11 mouse cellular contexts compared by ENCODE assay signal in genomic region chr14:103663026-103663425, GRCm38 (mm10). TPM values are rescaled to one million over a fixed set of nuclear protein-coding genes. Genes with fewer than 3 reads are reported as not detected.
DNase-seq lines count a peak whose midpoint lies in the region; ATAC-seq lines count a peak whose summit lies in the region.
"Had no signal": no experiment of that assay in that cellular context is flagged by ENCODE, and none has a peak within 500 bp of the region (broad histone marks: within the 10 kb centered on the region; RNA-seq: fewer than 3 reads in every experiment).

No protein-coding gene starts in this region.

- H3K27ac ChIP-seq in neural tube, embryonic 11.5 days (ENCODE audit: low read depth, low read length) = no peak overlapping the region
- no peak overlapping the region for H3K27ac ChIP-seq in neural tube, embryonic 15.5 days (replicated peaks)
- no peak overlapping the region for H3K27ac ChIP-seq in forebrain, embryonic 16.5 days (ENCODE audit: low read length)
- H3K27ac ChIP-seq: liver, embryonic 13.5 days had no signal

- no peaks in the 10 kb centered on the region for H3K27me3 ChIP-seq in neural tube, embryonic 11.5 days (ENCODE audit: control insufficient read depth, insufficient read depth, low read length)
- no peaks in the 10 kb centered on the region for H3K27me3 ChIP-seq in neural tube, embryonic 15.5 days (replicated peaks)
- H3K27me3 ChIP-seq in forebrain, embryonic 16.5 days (replicated peaks; ENCODE audit: control insufficient read depth, insufficient read depth, low read length) = no peaks in the 10 kb centered on the region
- H3K27me3 ChIP-seq: liver, embryonic 13.5 days; megakaryocyte, embryonic 14.5 days had no signal

- no peaks in the 10 kb centered on the region for H3K36me3 ChIP-seq in neural tube, embryonic 11.5 days (ENCODE audit: control insufficient read depth, insufficient read depth, low read length)
- H3K36me3 ChIP-seq in neural tube, embryonic 15.5 days = peaks cover 18% of the 10 kb centered on the region
- H3K36me3 ChIP-seq in forebrain, embryonic 16.5 days (ENCODE audit: control insufficient read depth, insufficient read depth) = peaks cover 7% of the 10 kb centered on the region
- H3K36me3 ChIP-seq: liver, embryonic 13.5 days had no signal

- 76% methylated on average over 7 of the region's 7 CpGs for WGBS in neural tube, embryonic 11.5 days
- WGBS in neural tube, embryonic 15.5 days = 59% methylated on average over 7 of the region's 7 CpGs
- WGBS in forebrain, embryonic 16.5 days = 50% methylated on average over 7 of the region's 7 CpGs

- H3K4me2 ChIP-seq in neural tube, embryonic 11.5 days (ENCODE audit: low read depth) = no peak overlapping the region
- H3K4me2 ChIP-seq in neural tube, embryonic 15.5 days = no peak overlapping the region
- no peak overlapping the region for H3K4me2 ChIP-seq in forebrain, embryonic 16.5 days (ENCODE audit: low read length)
- H3K4me2 ChIP-seq: liver, embryonic 13.5 days had no signal

- H3K9ac ChIP-seq in neural tube, embryonic 11.5 days (ENCODE audit: low read length) = no peak overlapping the region
- no peak overlapping the region for H3K9ac ChIP-seq in neural tube, embryonic 15.5 days (replicated peaks)
- H3K9ac ChIP-seq in forebrain, embryonic 16.5 days (replicated peaks; ENCODE audit: low read depth, low read length) = no peak overlapping the region
- H3K9ac ChIP-seq: liver, embryonic 13.5 days had no signal

- H3K9me3 ChIP-seq in neural tube, embryonic 11.5 days (ENCODE audit: control insufficient read depth, low read length) = no peaks in the 10 kb centered on the region
- no peaks in the 10 kb centered on the region for H3K9me3 ChIP-seq in neural tube, embryonic 15.5 days (replicated peaks)
- no peaks in the 10 kb centered on the region for H3K9me3 ChIP-seq in forebrain, embryonic 16.5 days (ENCODE audit: control insufficient read depth, low read length)
- H3K9me3 ChIP-seq: liver, embryonic 13.5 days; megakaryocyte, embryonic 14.5 days had no signal

- no peaks in the 10 kb centered on the region; the same call in 1 of the 2 replicates for H3K4me1 ChIP-seq in neural tube, embryonic 11.5 days (ENCODE audit: control insufficient read depth, insufficient read depth, low read length)
- no peaks in the 10 kb centered on the region for H3K4me1 ChIP-seq in neural tube, embryonic 15.5 days
- H3K4me1 ChIP-seq in forebrain, embryonic 16.5 days (replicated peaks; ENCODE audit: control insufficient read depth, insufficient read depth, low read length) = peaks cover 10% of the 10 kb centered on the region
- H3K4me1 ChIP-seq: liver, embryonic 13.5 days had no signal

- H3K4me3 ChIP-seq in neural tube, embryonic 11.5 days (ENCODE audit: low read depth, low read length) = no peak overlapping the region
- H3K4me3 ChIP-seq in neural tube, embryonic 15.5 days (replicated peaks) = no peak overlapping the region
- H3K4me3 ChIP-seq in forebrain, embryonic 16.5 days (replicated peaks; ENCODE audit: low read length) = no peak overlapping the region
- H3K4me3 ChIP-seq: liver, embryonic 13.5 days; megakaryocyte, embryonic 14.5 days had no signal

- 0 out of 2 replicates have a peak, but pooled peaks have one; percentile 31 for ATAC-seq in neural tube, embryonic 11.5 days (ENCODE audit: insufficient read depth, low FRiP score, low TSS enrichment)
- no peak for ATAC-seq in neural tube, embryonic 15.5 days (ENCODE audit: low FRiP score)
- ATAC-seq in forebrain, embryonic 16.5 days = peak; percentile 78

- DNase-seq in neural tube, embryonic 11.5 days (ENCODE audit: low spot score) = no peak
- peak; percentile 94 for DNase-seq in layer of hippocampus, adult 9-11 months
- peak; percentile 69 for DNase-seq in right cerebral cortex, postnatal 25 days
- no peak for DNase-seq in adrenal gland, postnatal 36 days
- no peak for DNase-seq in adrenal gland, postnatal 4 days (ENCODE audit: low spot score in 2 of 2)
- no peak for DNase-seq in kidney, postnatal 36 days
- DNase-seq: adrenal gland, adult 8-10 months; liver, embryonic 13.5 days had no signal

RNA-seq across cellular contexts. Expression of gene Slain1, which starts 13.0 kb away (rescaled TPM):
- polyA plus RNA-seq in neural tube, embryonic 11.5 days (2014; fragmentation: Nextera tagmentation; extraction: Ambion mirVana) = 14.8 and 15.3 TPM in 2 replicates
- polyA plus RNA-seq in neural tube, embryonic 15.5 days (2015; fragmentation: Nextera tagmentation; extraction: Ambion mirVana) = 12.4 and 15.4 TPM in 2 replicates
- 20.6 and 29.6 TPM in 2 replicates for polyA plus RNA-seq in forebrain, embryonic 16.5 days (2015; fragmentation: Nextera tagmentation; extraction: Ambion mirVana)
- total RNA-seq in adrenal gland, postnatal 36 days (2021) = 1 to 10 TPM; 2.0 to 2.3 TPM
- total RNA-seq in adrenal gland, postnatal 4 days (2021) = 1 to 10 TPM; 2.8 to 4.1 TPM

Comparison
In these comparisons a context has a peak if more than half of its experiments do, and no peak if none do; other contexts are left out.
1. DNase-seq: peak in layer of hippocampus, adult 9-11 months (single experiment) and right cerebral cortex, postnatal 25 days (single experiment); none in neural tube, embryonic 11.5 days (single experiment), adrenal gland, postnatal 36 days (0 of 2), adrenal gland, postnatal 4 days (0 of 2) and kidney, postnatal 36 days (0 of 2).